Mouse (Mus musculus) spleen, adult 2 months (tissue): Measurements from ENCODE around the gene Wdr63.

Source experiments
- CTCF ChIP-seq: fragments of 200-500 bp; IDR thresholded peaks from 2 replicates; pipeline ENCODE4 v1.5.1; 2011; ENCODE audit warnings: mild to moderate bottlenecking, inconsistent platforms; ENCODE audit not compliant: insufficient read depth, insufficient read length, insufficient replicate concordance; ENCODE audit errors: extremely low read depth
- POLR2A ChIP-seq: fragments of 200-500 bp; IDR thresholded peaks from 2 replicates; pipeline ENCODE4 v1.6.1; 2011; ENCODE audit warnings: low read depth, low read length, inconsistent platforms

DNA sequence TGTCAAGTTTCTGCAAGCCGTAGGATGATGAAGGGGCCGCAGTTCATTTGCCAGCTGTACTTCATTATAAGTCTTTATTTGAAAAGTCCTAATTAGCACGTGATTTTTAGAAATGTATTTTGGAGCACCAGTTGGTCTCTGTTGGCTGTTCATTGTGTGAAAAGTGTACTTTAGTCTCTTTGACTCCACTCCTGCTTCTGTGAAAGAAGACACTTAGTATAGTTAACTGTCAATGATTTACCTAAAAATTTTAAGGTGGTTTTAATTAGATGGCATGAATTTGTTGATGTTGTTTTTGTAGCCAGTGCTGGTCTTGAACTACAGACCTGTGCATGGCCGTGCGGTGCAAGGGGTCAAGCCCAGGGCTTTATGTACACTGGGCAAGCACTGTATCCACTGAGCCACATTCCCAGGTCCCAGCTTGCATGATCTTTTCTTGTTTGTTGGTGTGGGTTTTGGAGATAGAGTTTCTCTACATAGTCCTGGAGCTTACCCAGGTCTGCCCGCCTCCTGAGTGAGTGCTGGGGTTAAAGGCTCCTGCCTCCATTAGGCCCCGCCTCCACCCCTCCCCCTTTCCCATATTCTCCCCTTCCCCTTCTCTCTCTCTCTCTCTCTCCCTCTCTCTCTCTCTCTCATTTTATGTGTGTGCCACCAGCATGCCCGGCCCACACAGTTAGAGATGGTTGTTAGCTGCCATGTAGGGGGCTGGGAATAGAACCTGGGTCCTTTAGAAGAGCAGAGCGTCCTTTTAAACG, 115.8 kb downstream of the Wdr63 start:
- TF ChIP-seq CTCF (no peak), POLR2A (no peak)
